Mouse (Mus musculus) heart, embryonic 11.5 days (tissue): ENCODE data around the gene Hspa1l. TPM values are rescaled to one million over a fixed set of nuclear protein-coding genes. Genes with fewer than 3 reads are reported as not detected.

Experiments used
- ATAC-seq: fragments of 200-750 bp; cut with Nextera tagmentation; replicated peaks from 2 replicates; pipeline ENCODE4 v1.8.0; 2017; ENCODE audit warnings: moderate library complexity; ENCODE audit not compliant: insufficient number of reproducible peaks, low FRiP score, low TSS enrichment
- H3K27ac ChIP-seq: fragments of 300-500 bp; sonication (generic); 2 replicates; pipeline ENCODE4 v1.5.1; 2014; ENCODE audit warnings: mild to moderate bottlenecking, low read depth, low read length
- H3K27me3 ChIP-seq: fragments of 300-500 bp; sonication (generic); 2 replicates; pipeline ENCODE4 v1.6.1; 2014; ENCODE audit warnings: mild to moderate bottlenecking, low read length, mixed read lengths; ENCODE audit not compliant: control insufficient read depth, insufficient read depth
- H3K36me3 ChIP-seq: fragments of 300-500 bp; sonication (generic); 2 replicates; pipeline ENCODE4 v1.6.1; 2014; ENCODE audit warnings: mild to moderate bottlenecking, low read length, moderate library complexity, mixed read lengths; ENCODE audit not compliant: control insufficient read depth, insufficient read depth
- H3K4me1 ChIP-seq: fragments of 300-500 bp; sonication (generic); 2 replicates; pipeline ENCODE4 v1.6.1; 2014; ENCODE audit warnings: low read length; ENCODE audit not compliant: control insufficient read depth, insufficient read depth
- H3K4me2 ChIP-seq: fragments of 300-500 bp; sonication (generic); 2 replicates; pipeline ENCODE4 v1.6.1; 2014; ENCODE audit warnings: mild to moderate bottlenecking, moderate library complexity
- H3K4me3 ChIP-seq: fragments of 300-500 bp; sonication (generic); 2 replicates; pipeline ENCODE4 v1.5.1; 2014; ENCODE audit warnings: low read depth, low read length
- H3K9ac ChIP-seq: fragments of 300-500 bp; sonication (generic); 2 replicates; pipeline ENCODE4 v1.6.1; 2014; ENCODE audit warnings: mild to moderate bottlenecking, low read depth, low read length, moderate library complexity
- H3K9me3 ChIP-seq: fragments of 300-500 bp; sonication (generic); replicated peaks from 2 replicates; pipeline ENCODE4 v1.6.1; 2016; ENCODE audit warnings: low read length; ENCODE audit not compliant: control insufficient read depth
- WGBS: fragments of 180-500 bp; shearing (Covaris S2); extraction: QIAGEN DNeasy Blood & Tissue Kit; methylation state at CpG from one replicate; pipeline ENCODE4 v1.1.7; 2014; ENCODE audit not compliant: insufficient replicate concordance; 5-methylcytosine and 5-hydroxymethylcytosine counted together
- polyA plus RNA-seq: library from polyadenylated mRNA; unstranded; fragments of >200 nt; fragmentation: Nextera tagmentation; extraction: Ambion mirVana; gene quantifications from 2 replicates; pipeline ENCODE4 v1.2.1, GENCODE M21; 2014

Hspa1l gene
- polyA plus RNA-seq, 1 experiment from 2014 or later = 1.7 TPM

- H3K9ac ChIP-seq = no peak overlapping the region
- no peak overlapping the region for H3K27ac ChIP-seq
- H3K4me3 ChIP-seq = no peak overlapping the region
- WGBS = 92% methylated on average over 8 of the region's 8 CpGs
- H3K9me3 ChIP-seq = no peaks in the 10 kb centered on the region
- H3K4me1 ChIP-seq = peaks cover 6% of the 10 kb centered on the region; the same call in 1 of the 2 replicates
- peaks cover 66% of the 10 kb centered on the region for H3K36me3 ChIP-seq
- H3K27me3 ChIP-seq = no peaks in the 10 kb centered on the region
- no peak for ATAC-seq
- H3K4me2 ChIP-seq = no peak overlapping the region
Observed at GRCm38 (mm10) chr17:35011440-35011839, 38.9 kb downstream of the Hspa1l start.

- WGBS = 81% methylated on average over 13 of the region's 13 CpGs
- no peaks in the 10 kb centered on the region for H3K9me3 ChIP-seq
Observed at GRCm38 (mm10) chr17:35012430-35012829, 39.9 kb downstream of the Hspa1l start.

GRCm38 (mm10) chr17:35013221-35013620 is 40.7 kb downstream of the Hspa1l start:
- ATAC-seq = no peak
- WGBS = 74% methylated on average over 6 of the region's 6 CpGs
- Histone ChIP-seq H3K27me3 (no peaks in the 10 kb centered on the region), H3K27ac (no peak overlapping the region), H3K36me3 (peaks cover 55% of the 10 kb centered on the region), H3K9me3 (no peaks in the 10 kb centered on the region), H3K4me3 (no peak overlapping the region), H3K4me1 (peaks cover 8% of the 10 kb centered on the region; the same call in 1 of the 2 replicates), H3K9ac (no peak overlapping the region), H3K4me2 (no peak overlapping the region)

More at GRCm38 (mm10) chr17:35012430-35012829, 39.9 kb downstream of the Hspa1l start:
- peaks cover 62% of the 10 kb centered on the region for H3K36me3 ChIP-seq
- H3K27ac ChIP-seq = no peak overlapping the region
- H3K4me1 ChIP-seq = peaks cover 8% of the 10 kb centered on the region; the same call in 1 of the 2 replicates
- no peak for ATAC-seq
- H3K9ac ChIP-seq = no peak overlapping the region
- no peak overlapping the region for H3K4me3 ChIP-seq
- H3K27me3 ChIP-seq = no peaks in the 10 kb centered on the region
- H3K4me2 ChIP-seq = no peak overlapping the region

- Histone ChIP-seq H3K27ac (no peak overlapping the region), H3K9me3 (no peaks in the 10 kb centered on the region), H3K27me3 (no peaks in the 10 kb centered on the region), H3K4me3 (no peak overlapping the region), H3K9ac (no peak overlapping the region), H3K36me3 (peaks cover 46% of the 10 kb centered on the region), H3K4me1 (peaks cover 8% of the 10 kb centered on the region; the same call in 1 of the 2 replicates), H3K4me2 (no peak overlapping the region)
- 90% methylated on average over 16 of the region's 16 CpGs for WGBS
- ATAC-seq = no peak
Observed at GRCm38 (mm10) chr17:35015296-35015695, 42.8 kb downstream of the Hspa1l start.

GRCm38 (mm10) chr17:35016376-35016775 is 43.9 kb downstream of the Hspa1l start, which contains the start of gene Vwa7:
TSS of gene Vwa7 (plus strand) at chr17:35016579.
- Histone ChIP-seq H3K4me2 (no peak within 1 kb of the TSS), H3K4me1 (peaks cover 10% of the 10 kb centered on the region), H3K27ac (no peak within 1 kb of the TSS), H3K9ac (peak within 1 kb of the TSS; percentile 2; the same call in 1 of the 2 replicates), H3K4me3 (no peak within 1 kb of the TSS), H3K36me3 (peaks cover 36% of the 10 kb centered on the region), H3K9me3 (no peaks in the 10 kb centered on the region), H3K27me3 (no peaks in the 10 kb centered on the region)
- peak; percentile 47; the same call in 1 of the 2 replicates for ATAC-seq
- 73% methylated on average over 12 of the region's 12 CpGs for WGBS

- ATAC-seq = no peak
- Histone ChIP-seq H3K4me3 (no peak overlapping the region), H3K9me3 (no peaks in the 10 kb centered on the region), H3K27ac (no peak overlapping the region), H3K36me3 (peaks cover 30% of the 10 kb centered on the region), H3K4me2 (no peak overlapping the region), H3K4me1 (peaks cover 16% of the 10 kb centered on the region), H3K27me3 (no peaks in the 10 kb centered on the region), H3K9ac (peak overlapping the region; percentile 2; the same call in 1 of the 2 replicates)
- 75% methylated on average over 10 of the region's 10 CpGs for WGBS
Observed at GRCm38 (mm10) chr17:35016791-35017705, 44.5 kb downstream of the Hspa1l start.

- Histone ChIP-seq H3K4me1 (peaks cover 17% of the 10 kb centered on the region), H3K36me3 (peaks cover 28% of the 10 kb centered on the region), H3K9me3 (no peaks in the 10 kb centered on the region), H3K4me3 (no peak overlapping the region), H3K27me3 (no peaks in the 10 kb centered on the region), H3K27ac (no peak overlapping the region), H3K4me2 (no peak overlapping the region), H3K9ac (no peak overlapping the region)
- WGBS = 71% methylated on average over 14 of the region's 14 CpGs
- no peak for ATAC-seq
Observed at GRCm38 (mm10) chr17:35017706-35018030, 45.2 kb downstream of the Hspa1l start.

GRCm38 (mm10) chr17:35018171-35018570 is 45.7 kb downstream of the Hspa1l start:
- Histone ChIP-seq H3K36me3 (peaks cover 26% of the 10 kb centered on the region), H3K27me3 (no peaks in the 10 kb centered on the region), H3K27ac (no peak overlapping the region), H3K4me2 (no peak overlapping the region), H3K4me3 (no peak overlapping the region), H3K4me1 (peaks cover 17% of the 10 kb centered on the region), H3K9me3 (no peaks in the 10 kb centered on the region), H3K9ac (no peak overlapping the region)
- ATAC-seq = no peak
- 75% methylated on average over 3 of the region's 3 CpGs for WGBS
